Mouse (Mus musculus): ENCODE measurements around the gene Rab24. TPM values are rescaled to one million over a fixed set of nuclear protein-coding genes. Genes with fewer than 3 reads are reported as not detected.
A peak's percentile ranks its signal among the peaks of the same experiment; 100 is the strongest.

Gene Rab24
- polyA plus RNA-seq, 2 experiments, result 109 to 165 TPM

GRCm38 (mm10) chr13:55332331-55332730, 10.6 kb upstream of the Rab24 start:
- Histone ChIP-seq H3K4me1 (ENCODE audit: control insufficient read depth, insufficient read depth, low read length) (peaks cover 25% of the 10 kb centered on the region), H3K27me3 (ENCODE audit: control insufficient read depth, insufficient read depth, low read length) (no peaks in the 10 kb centered on the region), H3K4me2 (replicated peaks; ENCODE audit: low read depth, low read length, severe bottlenecking) (no peak overlapping the region), H3K9me3 (ENCODE audit: control insufficient read depth, low read length) (no peaks in the 10 kb centered on the region), H3K9ac (ENCODE audit: low read depth, low read length, severe bottlenecking) (no peak overlapping the region), H3K36me3 (ENCODE audit: control insufficient read depth, insufficient read depth, low read length) (no peaks in the 10 kb centered on the region), H3K27ac (replicated peaks; ENCODE audit: low read depth, low read length) (no peak overlapping the region), H3K4me3 (replicated peaks; ENCODE audit: low read length) (no peak overlapping the region)
- no peak for TF ChIP-seq POLR2A (IDR thresholded peaks at IDR 0.05; ENCODE audit: borderline replicate concordance, extremely low read depth, insufficient read depth, insufficient read length)
- 82% methylated on average over 3 of the region's 3 CpGs for WGBS
- DNase-seq (ENCODE audit: low spot score) (no peak), ATAC-seq (ENCODE audit: low FRiP score, low read depth) (no peak)

GRCm38 (mm10) chr13:55330567-55331400, 9.0 kb upstream of the Rab24 start:
- no peak for ATAC-seq (ENCODE audit: low FRiP score, low read depth)

GRCm38 (mm10) chr13:55329683-55330566, 8.2 kb upstream of the Rab24 start, which contains the start of gene Mxd3:
Gene Mxd3, minus strand, starts transcription at chr13:55329823.
- TF ChIP-seq POLR2A (IDR thresholded peaks at IDR 0.05; ENCODE audit: borderline replicate concordance, extremely low read depth, insufficient read depth, insufficient read length), result no peak
- Histone ChIP-seq H3K27ac (replicated peaks; ENCODE audit: low read depth, low read length) (peak within 1 kb of the TSS; percentile 86), H3K4me2 (replicated peaks; ENCODE audit: low read depth, low read length, severe bottlenecking) (peak within 1 kb of the TSS; percentile 91), H3K27me3 (ENCODE audit: control insufficient read depth, insufficient read depth, low read length) (no peaks in the 10 kb centered on the region), H3K9me3 (ENCODE audit: control insufficient read depth, low read length) (no peaks in the 10 kb centered on the region), H3K4me3 (replicated peaks; ENCODE audit: low read length) (peak within 1 kb of the TSS; percentile 77), H3K4me1 (ENCODE audit: control insufficient read depth, insufficient read depth, low read length) (peaks cover 27% of the 10 kb centered on the region), H3K36me3 (ENCODE audit: control insufficient read depth, insufficient read depth, low read length) (peaks cover 13% of the 10 kb centered on the region), H3K9ac (ENCODE audit: low read depth, low read length, severe bottlenecking) (peak within 1 kb of the TSS; percentile 65)
- 2% methylated on average over 60 of the region's 82 CpGs for WGBS
- ATAC-seq (ENCODE audit: low FRiP score, low read depth) (peak; percentile 90), DNase-seq (ENCODE audit: low spot score) (peak; percentile 90)

More at GRCm38 (mm10) chr13:55330567-55331400, 9.0 kb upstream of the Rab24 start:
- Histone ChIP-seq H3K36me3 (ENCODE audit: control insufficient read depth, insufficient read depth, low read length) (peaks cover 6% of the 10 kb centered on the region), H3K27ac (replicated peaks; ENCODE audit: low read depth, low read length) (peak overlapping the region; percentile 86), H3K4me1 (ENCODE audit: control insufficient read depth, insufficient read depth, low read length) (peaks cover 27% of the 10 kb centered on the region), H3K27me3 (ENCODE audit: control insufficient read depth, insufficient read depth, low read length) (no peaks in the 10 kb centered on the region), H3K9ac (ENCODE audit: low read depth, low read length, severe bottlenecking) (peak overlapping the region; percentile 65; the same call in 1 of the 2 replicates), H3K4me3 (replicated peaks; ENCODE audit: low read length) (peak overlapping the region; percentile 77), H3K9me3 (ENCODE audit: control insufficient read depth, low read length) (no peaks in the 10 kb centered on the region), H3K4me2 (replicated peaks; ENCODE audit: low read depth, low read length, severe bottlenecking) (peak overlapping the region; percentile 91)
- TF ChIP-seq POLR2A (IDR thresholded peaks at IDR 0.05; ENCODE audit: borderline replicate concordance, extremely low read depth, insufficient read depth, insufficient read length), result no peak
- 47% methylated on average over 14 of the region's 14 CpGs for WGBS
- no peak for DNase-seq (ENCODE audit: low spot score)

- peaks cover 19% of the 10 kb centered on the region for H3K36me3 ChIP-seq (ENCODE audit: control insufficient read depth, insufficient read depth, low read length)
- H3K4me1 ChIP-seq (ENCODE audit: control insufficient read depth, insufficient read depth, low read length), result peaks cover 27% of the 10 kb centered on the region
- H3K27ac ChIP-seq (replicated peaks; ENCODE audit: low read depth, low read length), result 0 out of 2 replicates have a peak overlapping the region, but pooled peaks have one; percentile 62
- peak overlapping the region; percentile 77 for H3K4me3 ChIP-seq (replicated peaks; ENCODE audit: low read length)
- WGBS, result under 1% methylated on average over 27 of the region's 29 CpGs
- H3K27me3 ChIP-seq (ENCODE audit: control insufficient read depth, insufficient read depth, low read length), result no peaks in the 10 kb centered on the region
- peak; percentile 38 for DNase-seq (ENCODE audit: low spot score)
- H3K9me3 ChIP-seq (ENCODE audit: control insufficient read depth, low read length), result no peaks in the 10 kb centered on the region
- peak overlapping the region; percentile 65 for H3K9ac ChIP-seq (ENCODE audit: low read depth, low read length, severe bottlenecking)
- ATAC-seq (ENCODE audit: low FRiP score, low read depth), result peak; percentile 39; the same call in 1 of the 2 replicates
- no peak for TF ChIP-seq POLR2A (IDR thresholded peaks at IDR 0.05; ENCODE audit: borderline replicate concordance, extremely low read depth, insufficient read depth, insufficient read length)
- H3K4me2 ChIP-seq (replicated peaks; ENCODE audit: low read depth, low read length, severe bottlenecking), result peak overlapping the region; percentile 91
These were observed 7.5 kb upstream of the Rab24 start for GRCm38 (mm10) chr13:55329109-55329682.

- peak overlapping the region; percentile 91 for H3K4me2 ChIP-seq (replicated peaks; ENCODE audit: low read depth, low read length, severe bottlenecking)
- ATAC-seq (ENCODE audit: low FRiP score, low read depth) (no peak), DNase-seq (ENCODE audit: low spot score) (no peak)
- 82% methylated on average over 4 of the region's 4 CpGs for WGBS
- no peak for TF ChIP-seq POLR2A (IDR thresholded peaks at IDR 0.05; ENCODE audit: borderline replicate concordance, extremely low read depth, insufficient read depth, insufficient read length)
- H3K36me3 ChIP-seq (ENCODE audit: control insufficient read depth, insufficient read depth, low read length), result peaks cover 24% of the 10 kb centered on the region
- no peak overlapping the region for H3K27ac ChIP-seq (replicated peaks; ENCODE audit: low read depth, low read length)
- peak overlapping the region; percentile 65 for H3K9ac ChIP-seq (ENCODE audit: low read depth, low read length, severe bottlenecking)
- peak overlapping the region; percentile 77 for H3K4me3 ChIP-seq (replicated peaks; ENCODE audit: low read length)
- H3K27me3 ChIP-seq (ENCODE audit: control insufficient read depth, insufficient read depth, low read length), result no peaks in the 10 kb centered on the region
- H3K4me1 ChIP-seq (ENCODE audit: control insufficient read depth, insufficient read depth, low read length), result peaks cover 27% of the 10 kb centered on the region
- H3K9me3 ChIP-seq (ENCODE audit: control insufficient read depth, low read length), result no peaks in the 10 kb centered on the region
These were observed 6.9 kb upstream of the Rab24 start for GRCm38 (mm10) chr13:55328641-55329040.

Data from limb, embryonic 14.5 days (tissue).